Mouse (Mus musculus): Measurements from ENCODE around the gene Pkd1l3. TPM values are rescaled to one million over a fixed set of nuclear protein-coding genes. Genes with fewer than 3 reads are reported as not detected.
A peak's percentile ranks its signal among the peaks of the same experiment; 100 is the strongest.

Gene Pkd1l3
- total RNA-seq, 1 experiment from 2014 or later = 0.81 TPM

GRCm38 (mm10) chr8:109609153-109609502, 5.2 kb upstream of the Pkd1l3 start:
- ATAC-seq (ENCODE audit: extremely low read depth, insufficient number of reproducible peaks, low FRiP score, poor library complexity, severe bottlenecking) = no peak

DNA sequence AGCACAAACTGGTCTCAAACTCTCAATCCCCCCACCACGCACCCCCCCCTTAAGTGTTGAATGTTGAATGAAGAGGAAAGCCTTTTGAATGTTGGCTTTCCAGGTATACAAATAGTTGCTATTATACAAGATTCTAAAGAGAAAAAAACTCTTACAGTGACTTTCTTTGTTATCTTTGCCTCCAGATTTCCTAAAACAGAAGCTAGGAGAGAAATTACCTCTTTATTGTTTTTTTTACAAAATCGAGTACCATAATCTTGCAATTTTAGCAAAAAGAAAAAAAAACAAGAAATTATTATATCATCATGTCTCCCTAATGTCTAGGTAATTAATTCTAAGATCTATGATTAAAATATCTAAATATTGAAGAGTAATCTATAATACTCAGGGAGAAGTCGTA, 1.3 kb downstream of the Pkd1l3 start:
- ATAC-seq (ENCODE audit: extremely low read depth, insufficient number of reproducible peaks, low FRiP score, poor library complexity, severe bottlenecking) = no peak

DNA sequence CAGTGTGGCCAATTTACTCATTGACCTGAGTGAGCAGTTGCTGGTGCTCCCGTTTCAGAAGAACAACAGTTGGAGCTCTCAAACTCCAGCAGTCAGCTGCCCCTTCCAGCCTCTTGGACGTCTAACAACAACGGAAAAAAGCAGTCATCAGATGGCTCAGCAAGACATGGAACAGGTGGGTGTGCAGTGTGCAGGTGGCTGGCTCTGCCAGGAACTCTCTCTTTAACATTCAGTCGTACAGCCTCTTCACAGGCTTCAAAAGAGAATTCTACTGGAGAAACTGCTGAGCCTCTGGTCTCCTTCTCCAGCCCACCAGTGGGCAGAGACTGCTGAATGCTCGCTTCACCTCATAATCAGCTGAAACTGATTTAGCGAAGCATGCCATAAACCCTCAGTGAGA, 14.3 kb downstream of the Pkd1l3 start:
- no peak for ATAC-seq (ENCODE audit: extremely low read depth, insufficient number of reproducible peaks, low FRiP score, poor library complexity, severe bottlenecking)

DNA sequence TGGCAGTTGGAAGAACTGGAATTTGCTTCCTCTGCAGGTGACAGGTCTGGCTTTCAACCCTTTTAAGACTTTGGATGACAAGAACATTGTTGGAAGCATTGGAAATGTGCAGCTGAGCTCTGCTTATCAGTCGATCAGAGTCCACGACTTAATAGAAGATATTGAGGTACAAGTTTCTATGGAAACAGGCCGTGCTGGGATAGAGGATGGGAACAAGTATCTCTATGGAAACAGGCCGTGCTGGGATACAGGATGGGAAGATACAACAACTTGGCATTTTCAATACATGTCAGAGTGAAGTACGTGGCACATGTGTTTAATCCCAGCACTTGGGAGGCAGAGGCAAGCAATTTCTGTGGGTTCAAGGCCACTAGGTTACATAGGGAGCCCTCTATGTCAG, 18.2 kb downstream of the Pkd1l3 start:
- ATAC-seq (ENCODE audit: extremely low read depth, insufficient number of reproducible peaks, low FRiP score, poor library complexity, severe bottlenecking) = no peak

GRCm38 (mm10) chr8:109635146-109635545, 20.8 kb downstream of the Pkd1l3 start:
- ATAC-seq (ENCODE audit: extremely low read depth, insufficient number of reproducible peaks, low FRiP score, poor library complexity, severe bottlenecking) = no peak

DNA sequence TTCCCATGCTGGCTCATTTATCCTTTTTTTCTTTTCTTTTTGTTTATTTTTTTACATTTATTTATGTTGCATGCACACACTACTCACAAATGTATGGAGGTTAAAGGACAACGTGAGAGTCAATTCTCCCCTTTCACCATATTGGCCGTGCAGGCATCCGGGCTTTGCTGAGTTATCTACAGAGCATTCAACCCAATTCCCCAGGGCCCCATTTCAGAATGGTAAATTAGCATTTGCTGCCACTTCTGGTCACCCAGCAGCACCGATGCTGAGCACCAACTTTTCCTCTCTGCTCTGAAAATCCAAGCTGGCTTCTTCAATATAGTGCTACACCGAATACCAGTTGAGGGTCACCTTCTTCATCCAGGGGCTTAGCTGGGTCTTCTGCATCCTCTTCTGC, 24.5 kb downstream of the Pkd1l3 start:
- ATAC-seq (ENCODE audit: extremely low read depth, insufficient number of reproducible peaks, low FRiP score, poor library complexity, severe bottlenecking) = no peak

DNA sequence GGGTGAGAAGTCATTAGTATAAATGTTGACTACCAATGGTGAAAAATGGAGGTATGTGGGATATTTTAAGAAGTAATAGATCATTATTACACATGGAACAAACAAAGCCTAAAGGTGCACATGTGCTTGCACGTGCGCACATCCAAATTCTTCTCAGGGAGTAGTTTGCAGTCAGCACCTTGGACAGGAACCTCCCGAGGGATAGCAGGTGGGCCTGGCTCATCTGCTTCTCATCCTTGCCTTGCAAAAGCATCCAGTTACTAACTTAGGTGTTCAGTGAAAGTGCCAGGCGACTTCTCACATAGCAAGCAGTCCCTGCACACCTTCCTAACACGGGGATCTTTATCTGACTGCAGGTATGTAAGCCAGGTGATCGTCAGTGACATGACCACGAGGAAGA, 26.1 kb downstream of the Pkd1l3 start:
- no peak for ATAC-seq (ENCODE audit: extremely low read depth, insufficient number of reproducible peaks, low FRiP score, poor library complexity, severe bottlenecking)

- no peak for ATAC-seq (ENCODE audit: extremely low read depth, insufficient number of reproducible peaks, low FRiP score, poor library complexity, severe bottlenecking)
Measured at GRCm38 (mm10) chr8:109641236-109641635, 26.9 kb downstream of the Pkd1l3 start.

- no peak for ATAC-seq (ENCODE audit: extremely low read depth, insufficient number of reproducible peaks, low FRiP score, poor library complexity, severe bottlenecking)
Measured at GRCm38 (mm10) chr8:109647331-109647730, 33.0 kb downstream of the Pkd1l3 start.

DNA sequence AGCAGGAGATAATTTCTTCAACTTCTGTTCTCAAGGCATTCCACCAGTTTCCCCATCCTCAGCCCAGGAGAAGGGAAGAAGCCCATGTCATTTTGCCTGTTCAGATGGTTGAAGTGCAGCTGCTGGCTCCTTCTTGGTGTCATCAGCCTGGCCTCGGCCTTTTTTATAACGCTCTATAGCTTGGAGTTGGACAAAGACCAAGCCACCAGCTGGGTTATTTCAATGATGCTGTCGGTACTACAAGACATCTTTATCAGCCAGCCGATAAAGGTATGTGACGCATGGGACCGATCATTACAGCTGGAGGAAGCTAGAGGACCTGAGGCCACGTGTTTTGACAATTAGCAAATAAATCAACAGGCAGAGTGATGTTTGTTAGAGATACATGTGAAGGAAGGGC, 34.2 kb downstream of the Pkd1l3 start:
- no peak for ATAC-seq (ENCODE audit: extremely low read depth, insufficient number of reproducible peaks, low FRiP score, poor library complexity, severe bottlenecking)

DNA sequence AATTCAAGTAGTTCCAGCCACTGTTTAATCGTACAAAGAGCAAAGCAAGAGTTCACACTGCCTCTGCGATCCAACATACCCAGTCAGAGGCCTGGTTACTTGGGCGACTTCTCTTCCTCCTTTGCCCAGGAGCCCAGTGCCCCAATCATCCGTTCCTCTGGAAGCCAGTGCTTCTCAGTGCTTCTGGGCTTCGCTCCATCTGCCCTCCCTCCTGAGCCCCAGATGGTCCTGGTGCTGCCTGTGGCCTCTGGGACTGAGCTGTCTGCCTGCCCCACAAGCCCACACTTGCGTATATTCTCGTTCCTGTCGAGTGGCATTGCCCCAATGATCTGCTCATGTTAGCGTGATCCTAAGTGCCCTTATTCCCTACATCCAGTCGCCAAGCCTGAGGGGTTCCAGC, 36.5 kb downstream of the Pkd1l3 start:
- ATAC-seq (ENCODE audit: extremely low read depth, insufficient number of reproducible peaks, low FRiP score, poor library complexity, severe bottlenecking) = no peak

DNA sequence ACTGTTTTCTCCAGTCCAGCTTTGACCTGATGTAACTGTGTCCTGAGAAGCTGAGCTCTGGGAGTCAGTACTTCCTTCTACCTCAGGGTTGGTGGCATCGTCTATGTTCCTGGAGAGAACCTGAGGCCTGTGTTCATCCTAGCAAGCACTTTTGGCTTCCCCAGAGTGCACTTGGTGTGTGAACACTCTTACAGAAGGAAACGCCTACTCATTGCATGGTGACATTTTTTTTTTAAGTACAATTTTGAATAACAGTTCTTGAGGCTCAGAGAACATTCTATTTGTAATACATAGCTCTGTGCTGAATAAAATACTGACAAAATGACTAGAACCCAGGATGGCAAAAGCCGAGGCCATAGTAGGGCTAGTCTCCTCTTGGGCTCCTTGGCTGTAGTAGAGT, 42.5 kb downstream of the Pkd1l3 start:
- ATAC-seq (ENCODE audit: extremely low read depth, insufficient number of reproducible peaks, low FRiP score, poor library complexity, severe bottlenecking) = no peak

- ATAC-seq (ENCODE audit: extremely low read depth, insufficient number of reproducible peaks, low FRiP score, poor library complexity, severe bottlenecking) = no peak
Measured at GRCm38 (mm10) chr8:109662328-109662727, 48.0 kb downstream of the Pkd1l3 start.

GRCm38 (mm10) chr8:109666616-109667015, 52.3 kb downstream of the Pkd1l3 start:
- ATAC-seq (ENCODE audit: extremely low read depth, insufficient number of reproducible peaks, low FRiP score, poor library complexity, severe bottlenecking) = no peak

- ATAC-seq (ENCODE audit: extremely low read depth, insufficient number of reproducible peaks, low FRiP score, poor library complexity, severe bottlenecking) = no peak
Measured at GRCm38 (mm10) chr8:109672656-109673055, 58.3 kb downstream of the Pkd1l3 start.

DNA sequence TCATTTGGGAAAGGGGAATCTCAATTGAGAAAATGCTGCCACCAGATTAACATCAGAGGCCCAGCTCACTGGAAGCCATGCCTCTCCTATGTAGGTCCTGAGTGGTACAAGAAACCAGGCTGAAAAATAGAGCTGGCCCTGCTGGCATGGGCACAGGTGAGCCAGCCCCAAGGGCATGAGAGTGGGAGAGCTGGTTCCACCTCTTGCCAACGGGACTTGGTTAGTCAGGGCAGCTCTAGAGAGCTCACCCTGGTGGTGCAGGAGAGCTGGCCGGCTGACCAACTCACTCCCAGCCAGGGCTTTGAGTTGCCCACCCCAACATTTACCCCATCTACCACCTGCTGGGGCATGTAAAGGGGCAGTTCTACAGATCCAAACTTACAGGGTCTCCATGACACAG, 59.3 kb downstream of the Pkd1l3 start:
- no peak for ATAC-seq (ENCODE audit: extremely low read depth, insufficient number of reproducible peaks, low FRiP score, poor library complexity, severe bottlenecking)

GRCm38 (mm10) chr8:109675896-109676643, 61.8 kb downstream of the Pkd1l3 start:
- ATAC-seq (ENCODE audit: extremely low read depth, insufficient number of reproducible peaks, low FRiP score, poor library complexity, severe bottlenecking) = no peak

GRCm38 (mm10) chr8:109681535-109681934, 67.2 kb downstream of the Pkd1l3 start:
- no peak for ATAC-seq (ENCODE audit: extremely low read depth, insufficient number of reproducible peaks, low FRiP score, poor library complexity, severe bottlenecking)

DNA sequence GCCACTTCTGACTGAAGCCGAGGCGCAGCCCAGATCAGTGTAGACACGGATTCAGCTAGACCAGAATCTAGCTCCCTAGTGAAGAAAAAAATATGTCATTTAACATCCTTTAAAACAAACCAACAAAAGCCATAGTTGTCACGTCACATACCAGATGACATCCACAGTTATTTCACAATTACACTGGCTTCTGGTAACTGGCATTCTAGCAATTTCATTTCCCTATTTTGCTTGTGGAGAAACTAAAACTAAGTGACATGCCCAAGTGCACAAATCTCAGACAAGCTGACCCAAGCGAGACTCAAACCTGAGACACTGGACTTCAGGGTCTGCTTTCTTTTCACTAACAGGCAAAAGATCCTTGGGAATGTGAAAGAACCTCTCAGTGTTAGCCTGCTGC, 67.8 kb downstream of the Pkd1l3 start:
- ATAC-seq (ENCODE audit: extremely low read depth, insufficient number of reproducible peaks, low FRiP score, poor library complexity, severe bottlenecking) = peak; percentile 37; the same call in 1 of the 2 replicates

DNA sequence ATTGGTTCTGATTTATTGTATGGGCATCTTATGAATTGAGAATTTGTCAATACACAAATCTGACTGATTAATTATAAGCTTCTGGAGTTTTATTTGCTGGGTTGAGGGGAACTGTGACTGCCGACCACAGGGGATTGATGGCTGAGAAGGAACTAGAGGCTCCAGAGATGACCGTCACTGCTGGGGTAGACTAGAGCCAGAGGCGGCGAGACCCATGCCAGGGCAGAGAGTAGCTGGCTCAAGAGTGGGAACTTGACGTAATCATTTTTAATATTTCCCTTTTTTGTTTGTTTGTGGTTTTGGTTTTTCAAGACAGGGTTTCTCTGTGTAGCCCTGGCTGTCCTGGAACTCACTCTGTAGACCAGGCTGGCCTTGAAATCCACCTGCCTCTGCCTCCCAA, 72.9 kb downstream of the Pkd1l3 start:
- ATAC-seq (ENCODE audit: extremely low read depth, insufficient number of reproducible peaks, low FRiP score, poor library complexity, severe bottlenecking) = peak; percentile 58; the same call in 1 of the 2 replicates

DNA sequence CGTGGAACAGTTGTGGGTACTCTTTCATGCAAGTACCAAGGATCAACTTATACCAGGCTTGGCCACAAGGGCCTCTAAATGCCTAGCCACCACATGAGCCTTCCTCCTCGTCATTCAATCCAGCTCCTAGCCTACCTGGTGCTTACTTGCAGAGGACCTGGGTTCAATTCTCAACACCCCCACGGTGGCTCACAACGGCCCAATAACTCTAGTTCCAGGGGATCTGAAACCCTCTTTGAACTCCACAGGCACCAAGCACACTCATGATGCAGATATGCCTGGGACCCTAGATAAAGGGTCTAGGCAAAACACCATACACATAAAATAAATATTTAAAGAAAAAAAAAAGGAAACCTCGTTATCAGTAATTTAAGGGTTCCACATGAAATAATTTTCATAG, 77.5 kb downstream of the Pkd1l3 start:
- ATAC-seq (ENCODE audit: extremely low read depth, insufficient number of reproducible peaks, low FRiP score, poor library complexity, severe bottlenecking) = peak; percentile 33; the same call in 1 of the 2 replicates
